Mouse (Mus musculus) embryonic facial prominence, embryonic 11.5 days (tissue): ENCODE results near the gene Dlg3. TPM values are rescaled to one million over a fixed set of nuclear protein-coding genes. Genes with fewer than 3 reads are reported as not detected.

Experiments
- ATAC-seq: fragments of 200-750 bp; cut with Nextera tagmentation; replicated peaks from 2 replicates; pipeline ENCODE4 v1.8.0; 2017; ENCODE audit warnings: low read depth; ENCODE audit not compliant: insufficient number of reproducible peaks, low FRiP score, low TSS enrichment
- DNase-seq: peaks from one replicate; pipeline ENCODE4 v3.0.0-alpha.2; 2015; ENCODE audit warnings: low spot score
- H3K27ac ChIP-seq: fragments of 300-500 bp; sonication (generic); replicated peaks from 2 replicates; pipeline ENCODE4 v1.5.1; 2014; ENCODE audit warnings: mild to moderate bottlenecking, low read depth, low read length, control low read depth
- H3K27me3 ChIP-seq: fragments of 300-500 bp; sonication (generic); 2 replicates; pipeline ENCODE4 v1.6.1; 2014; ENCODE audit warnings: mild to moderate bottlenecking, low read length, moderate library complexity, mixed read lengths; ENCODE audit not compliant: control insufficient read depth, insufficient read depth
- H3K36me3 ChIP-seq: fragments of 300-500 bp; sonication (generic); replicated peaks from 2 replicates; pipeline ENCODE4 v1.6.1; 2014; ENCODE audit warnings: low read depth, mild to moderate bottlenecking, low read length, moderate library complexity, mixed read lengths; ENCODE audit not compliant: control insufficient read depth, insufficient read depth
- H3K4me1 ChIP-seq: fragments of 300-500 bp; sonication (generic); 2 replicates; pipeline ENCODE4 v1.6.1; 2014; ENCODE audit warnings: low read length, mixed read lengths; ENCODE audit not compliant: control insufficient read depth, insufficient read depth
- H3K4me2 ChIP-seq: fragments of 300-500 bp; sonication (generic); 2 replicates; pipeline ENCODE4 v1.6.1; 2014; ENCODE audit warnings: low read depth, mild to moderate bottlenecking, control low read depth, low read length, moderate library complexity
- H3K4me3 ChIP-seq: fragments of 300-500 bp; sonication (generic); 2 replicates; pipeline ENCODE4 v1.5.1; 2014; ENCODE audit warnings: low read depth, low read length, control low read depth
- H3K9ac ChIP-seq: fragments of 300-500 bp; sonication (generic); replicated peaks from 2 replicates; pipeline ENCODE4 v1.6.1; 2014; ENCODE audit warnings: mild to moderate bottlenecking, control low read depth, low read length
- H3K9me3 ChIP-seq: fragments of 300-500 bp; sonication (generic); replicated peaks from 2 replicates; pipeline ENCODE4 v1.6.1; 2016; ENCODE audit warnings: mild to moderate bottlenecking, low read length, inconsistent platforms, mixed read lengths; ENCODE audit not compliant: control insufficient read depth
- polyA plus RNA-seq: library from polyadenylated mRNA; unstranded; fragments of >200 nt; fragmentation: Nextera tagmentation; extraction: Ambion mirVana; gene quantifications from 2 replicates; pipeline ENCODE4 v1.2.1, GENCODE M21; 2014

The Dlg3 gene
- polyA plus RNA-seq, 1 experiment from 2014 or later: 4.8 TPM

DNA sequence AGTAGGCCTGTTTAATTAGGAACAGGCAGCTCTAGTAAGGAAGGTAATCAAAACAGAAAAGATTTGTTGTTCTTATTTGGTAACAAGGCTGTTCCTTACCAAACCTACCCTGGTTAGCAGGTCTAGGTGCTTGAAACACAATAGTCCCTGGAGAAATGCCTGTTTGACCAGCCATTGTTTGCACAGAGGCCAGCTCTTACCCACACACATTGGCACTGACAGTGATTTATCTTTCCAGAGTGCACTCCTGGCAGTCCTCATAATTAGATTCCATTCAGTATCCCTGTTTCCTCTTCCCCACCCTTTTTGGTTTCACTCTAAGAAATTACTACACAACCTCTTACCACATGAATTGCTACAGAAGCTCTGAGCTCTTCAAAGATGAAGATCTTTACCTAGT, 71.7 kb downstream of the Dlg3 start:
- Histone ChIP-seq H3K4me2 (no peak overlapping the region), H3K27me3 (no peaks in the 10 kb centered on the region)
- ATAC-seq: no peak

More for the DNA sequence above, 71.7 kb downstream of the Dlg3 start:
- Histone ChIP-seq H3K27ac (no peak overlapping the region), H3K4me3 (no peak overlapping the region), H3K9me3 (no peaks in the 10 kb centered on the region), H3K9ac (no peak overlapping the region), H3K4me1 (no peaks in the 10 kb centered on the region), H3K36me3 (no peaks in the 10 kb centered on the region)
- DNase-seq: no peak

Other genes with a start within 250 kb of the Dlg3 start
- gene Dgat2l6, start 242.9 kb upstream of the Dlg3 start, polyA plus RNA-seq: not detected in 2 replicates
- gene Awat1, start 195.5 kb upstream of the Dlg3 start, polyA plus RNA-seq: not detected in 2 replicates
- gene P2ry4, start 172.9 kb upstream of the Dlg3 start, polyA plus RNA-seq: not detected in 2 replicates
- gene Arr3, start 162.2 kb upstream of the Dlg3 start, polyA plus RNA-seq: not detected in 2 replicates
- gene Kif4, start 142.0 kb upstream of the Dlg3 start, polyA plus RNA-seq: 52.0 and 61.4 TPM in 2 replicates
- gene Pdzd11, start 141.2 kb upstream of the Dlg3 start, polyA plus RNA-seq: 131 and 132 TPM in 2 replicates
- gene Gdpd2, start 37.8 kb upstream of the Dlg3 start, polyA plus RNA-seq: 3.3 and 4.3 TPM in 2 replicates